Mouse (Mus musculus) megakaryocyte, adult 5-6 weeks (primary cell): ENCODE measurements around the gene Gse1. TPM values are rescaled to one million over a fixed set of nuclear protein-coding genes. Genes with fewer than 3 reads are reported as not detected.
"Not testable (repeated sequence)": the region's sequence is repeated elsewhere in the genome, so short reads cannot be mapped to it uniquely, and the experiment has no call there.

Source experiments
- ATAC-seq: 2 replicates; pipeline ENCODE4 v1.8.0; 2016; ENCODE audit warnings: mild to moderate bottlenecking, inconsistent platforms; ENCODE audit not compliant: poor library complexity, severe bottlenecking
- total RNA-seq, 2 experiments: library from RNA; stranded (forward) in 1 of 2; stranded (reverse) in 1 of 2; fragments of 153-499, 151-499 nt in 1 of 2; fragments of 221-1000, 200-1000 nt in 1 of 2; gene quantifications; 2 replicates each; pipeline versions ENCODE4 v1.2.3 to v1.2.4; 2015 to 2017

The Gse1 gene
- total RNA-seq, 2 experiments from 2014 or later, result 6.1 to 18.3 TPM

DNA sequence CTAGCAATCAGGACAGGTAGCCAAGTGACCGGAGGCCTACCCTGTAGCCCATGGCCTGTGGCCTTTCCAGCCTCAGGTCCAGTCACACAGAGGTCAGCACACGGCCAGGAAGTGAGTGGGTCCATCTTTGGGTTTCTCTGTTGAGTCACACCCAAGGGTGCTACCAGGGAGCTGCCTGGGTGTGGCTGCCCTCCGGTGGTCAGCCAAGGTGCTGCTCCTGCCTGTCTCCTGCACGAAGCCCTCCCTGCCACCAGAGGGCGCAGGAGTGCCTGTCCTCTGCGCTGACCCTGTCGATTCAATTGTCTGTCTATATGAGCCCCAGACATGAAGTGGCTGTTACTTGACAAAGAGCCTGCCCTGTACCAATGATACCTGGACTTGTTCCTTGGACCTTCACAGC lies 91.2 kb downstream of the Gse1 start:
- ATAC-seq, result peak; percentile 88

- no peak for ATAC-seq
These were observed 91.9 kb downstream of the Gse1 start for GRCm38 (mm10) chr8:120320146-120320545.

- no peak for ATAC-seq
These were observed 93.5 kb downstream of the Gse1 start for GRCm38 (mm10) chr8:120321724-120322123.

DNA sequence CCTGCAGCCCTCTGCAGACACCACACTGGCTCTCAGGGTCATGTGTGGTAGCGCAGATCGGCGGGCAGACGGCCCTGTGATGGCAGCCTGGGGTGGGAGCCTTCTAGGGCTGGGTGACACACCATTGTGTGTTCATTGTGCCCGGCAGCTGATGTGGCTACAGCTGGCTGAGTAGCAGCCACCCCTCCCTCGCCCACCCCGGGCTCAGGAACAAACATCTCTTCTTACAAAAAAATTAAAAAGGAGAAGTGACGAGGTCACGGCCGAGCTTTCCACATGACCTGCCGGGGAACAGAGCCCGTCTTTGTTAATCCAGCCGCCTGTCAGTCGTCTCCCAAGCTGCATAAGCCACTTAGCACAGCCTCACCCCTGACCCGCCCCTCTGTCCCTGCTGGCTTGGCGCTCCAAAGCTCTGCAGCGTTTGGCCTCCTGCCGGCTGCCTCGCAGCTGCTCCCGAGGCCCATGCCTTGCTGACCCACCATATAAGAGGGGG lies 94.7 kb downstream of the Gse1 start:
- peak; percentile 64 for ATAC-seq

- ATAC-seq, result peak; percentile 28; the same call in 1 of the 2 replicates
These were observed 96.3 kb downstream of the Gse1 start for GRCm38 (mm10) chr8:120324555-120324954.

GRCm38 (mm10) chr8:120325172-120325767 lies 97.0 kb downstream of the Gse1 start:
- no peak for ATAC-seq

GRCm38 (mm10) chr8:120327131-120327554 lies 98.9 kb downstream of the Gse1 start:
- ATAC-seq, result 0 out of 2 replicates have a peak, but pooled peaks have one; percentile 17

DNA sequence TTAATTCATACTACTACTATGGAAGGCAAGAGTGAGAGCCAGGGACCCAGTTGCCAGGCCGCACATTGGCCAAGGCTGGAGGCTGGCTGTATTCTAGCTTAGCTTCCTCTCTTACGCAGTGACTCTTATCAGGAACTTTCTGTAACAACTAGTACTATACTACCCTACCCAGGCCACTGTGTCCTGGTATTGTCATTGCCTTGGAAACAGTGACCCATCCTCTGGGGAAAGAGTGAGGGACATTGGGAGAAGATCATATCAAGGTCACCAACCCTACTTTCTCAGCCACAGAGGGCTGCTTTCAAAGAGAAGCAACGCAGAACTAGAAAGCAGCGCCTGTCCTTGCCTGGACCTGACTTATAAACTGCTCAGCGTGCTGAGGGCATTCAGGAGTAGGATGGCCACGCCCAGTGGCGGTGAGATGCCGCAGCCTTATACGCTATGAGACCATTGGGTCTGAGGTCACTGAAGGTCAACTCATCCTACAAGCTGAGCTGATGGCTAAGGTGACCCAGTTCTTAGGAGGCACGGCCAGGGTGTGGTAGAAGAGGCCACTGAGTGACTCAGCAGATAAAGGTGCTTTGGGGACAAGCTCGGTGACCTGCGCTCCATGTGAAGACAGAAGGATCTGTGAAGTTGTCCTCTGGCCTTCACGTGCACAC lies 100.2 kb downstream of the Gse1 start:
- no peak for ATAC-seq

DNA sequence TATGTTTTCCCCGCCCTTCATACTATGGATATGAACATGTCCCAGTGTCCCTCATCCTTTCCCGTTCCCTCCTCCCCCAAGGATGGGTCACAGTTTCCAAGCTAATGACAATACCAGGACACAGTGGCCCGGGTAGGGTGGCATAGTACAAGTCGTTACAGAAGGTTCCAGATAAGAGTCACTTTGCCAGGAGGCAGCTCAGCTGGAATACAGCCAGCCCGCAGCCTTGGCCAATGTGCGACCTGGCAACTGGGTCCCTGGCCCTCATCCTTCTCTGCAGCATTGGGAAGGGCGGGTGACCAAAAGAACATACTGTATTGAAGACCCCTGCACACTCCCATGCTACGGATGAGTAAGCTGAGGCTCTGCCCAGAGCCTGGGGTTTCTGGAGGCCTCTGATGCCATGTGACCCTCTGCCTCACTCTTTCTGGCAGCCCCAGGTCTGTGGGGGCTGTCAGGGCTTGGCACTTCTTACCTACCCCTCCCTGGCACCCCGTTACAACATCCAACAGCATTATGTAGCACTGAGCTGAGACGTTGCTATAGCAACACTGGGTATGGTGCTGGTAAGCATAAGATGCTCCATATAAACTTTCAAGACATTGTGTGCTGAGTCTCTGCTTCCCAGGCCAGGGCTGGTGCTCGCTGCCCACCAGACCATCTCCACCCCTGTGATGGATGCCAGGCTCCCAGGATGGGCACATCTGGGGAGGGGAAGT lies 100.9 kb downstream of the Gse1 start:
- ATAC-seq, result no peak

- no peak for ATAC-seq
These were observed 102.8 kb downstream of the Gse1 start for GRCm38 (mm10) chr8:120331027-120331426.

DNA sequence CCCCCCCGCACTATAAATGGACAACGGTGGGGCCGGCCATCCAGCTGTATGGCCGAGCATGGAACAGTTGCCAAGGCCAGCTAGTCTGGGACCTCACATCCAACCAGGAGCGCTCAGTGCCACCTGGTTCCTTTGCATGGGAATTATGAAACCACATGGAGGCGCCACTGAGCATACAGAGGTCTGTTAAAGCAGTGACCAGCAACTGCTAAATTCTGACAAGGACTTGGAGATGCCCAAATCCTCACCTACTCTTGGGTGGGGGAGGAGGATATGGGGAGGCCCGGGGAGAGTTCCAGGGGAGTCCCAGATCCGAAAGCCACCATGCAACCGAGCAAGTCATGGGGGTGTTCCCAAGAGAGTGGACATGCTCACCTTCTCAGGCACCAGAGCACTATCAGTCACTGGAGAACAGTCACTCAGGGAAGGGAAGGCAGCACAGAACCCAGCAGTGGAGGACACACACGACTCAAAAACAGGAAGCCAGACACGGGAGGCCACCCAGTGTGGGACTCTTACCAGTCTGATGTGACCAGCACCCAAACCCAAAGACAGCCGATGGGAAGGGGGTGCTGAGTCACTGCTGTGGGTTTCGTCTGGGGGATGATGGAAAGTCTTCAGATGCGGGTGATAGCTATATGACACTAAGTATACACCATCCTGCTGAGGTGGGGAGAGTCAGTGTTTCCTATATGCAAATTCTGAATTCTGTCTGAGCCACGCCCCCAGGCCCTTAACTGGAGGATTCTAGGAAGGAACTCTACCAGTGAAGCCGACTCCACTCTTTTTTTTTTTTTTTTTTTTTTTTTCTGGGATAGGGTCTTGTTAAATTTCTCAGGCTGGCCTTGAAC lies 104.3 kb downstream of the Gse1 start:
- peak; percentile 66 for ATAC-seq

DNA sequence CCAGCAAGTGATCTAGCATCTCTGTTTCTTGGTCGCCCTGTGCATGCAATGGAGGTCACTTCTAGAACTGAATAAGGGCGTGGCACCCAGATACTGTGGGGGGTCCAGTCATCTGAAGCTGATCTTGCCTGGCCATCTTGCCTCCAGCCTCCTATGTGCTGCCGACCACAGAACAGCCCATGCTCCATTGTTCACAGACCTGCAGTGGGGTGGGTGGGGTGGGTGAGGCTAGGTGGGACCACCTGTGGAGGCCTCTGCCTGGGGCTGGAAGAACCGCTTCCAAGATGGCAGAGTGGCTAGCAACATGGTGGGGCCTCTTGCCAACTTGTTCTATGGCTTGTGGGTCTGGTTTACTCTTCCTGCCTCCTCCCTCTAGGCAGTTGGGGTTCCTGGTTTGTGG lies 105.4 kb downstream of the Gse1 start:
- no peak for ATAC-seq

GRCm38 (mm10) chr8:120334261-120334660 lies 106.0 kb downstream of the Gse1 start:
- not testable (repeated sequence) for ATAC-seq

GRCm38 (mm10) chr8:120334878-120335261 lies 106.6 kb downstream of the Gse1 start:
- ATAC-seq, result no peak

GRCm38 (mm10) chr8:120335262-120336086 lies 107.2 kb downstream of the Gse1 start:
- peak; percentile 72 for ATAC-seq

DNA sequence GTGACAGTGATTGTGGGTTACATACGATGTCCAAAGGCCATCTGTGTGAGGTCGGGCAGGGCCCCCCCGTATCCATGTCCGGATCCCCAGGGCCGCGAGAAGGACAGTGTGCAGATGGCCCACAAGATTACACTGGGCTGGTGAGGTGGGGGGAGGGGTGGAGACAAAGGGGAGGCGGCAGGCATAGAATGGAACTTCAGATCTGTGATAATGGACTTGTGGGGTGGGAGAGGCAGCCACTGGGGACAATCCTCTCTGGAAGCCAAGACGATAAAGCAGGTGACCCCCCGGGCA lies 107.8 kb downstream of the Gse1 start:
- ATAC-seq, result no peak

- ATAC-seq, result no peak
These were observed 108.8 kb downstream of the Gse1 start for GRCm38 (mm10) chr8:120336909-120337555.

- ATAC-seq, result no peak
These were observed 109.4 kb downstream of the Gse1 start for GRCm38 (mm10) chr8:120337627-120338026.

- no peak for ATAC-seq
These were observed 110.4 kb downstream of the Gse1 start for GRCm38 (mm10) chr8:120338678-120339077.

DNA sequence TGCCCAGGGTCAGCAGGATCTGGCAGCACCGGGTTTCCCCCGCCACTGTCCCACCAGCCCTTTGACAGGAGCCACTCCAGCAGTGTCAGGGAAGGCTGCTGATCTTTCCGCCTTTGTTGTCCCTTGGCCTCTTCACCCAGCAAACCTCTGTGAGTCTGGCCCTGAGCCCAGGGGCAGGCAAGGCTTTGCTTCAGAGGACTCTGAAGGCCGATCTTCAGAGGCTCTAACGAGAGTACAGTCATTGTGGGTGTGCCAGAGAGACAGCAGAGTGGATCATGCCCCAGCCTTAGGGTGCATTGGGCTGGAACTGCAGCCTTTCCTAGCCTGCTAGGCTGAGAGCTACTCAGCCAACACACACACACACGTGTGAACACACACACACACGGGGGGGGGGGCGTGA lies 111.5 kb downstream of the Gse1 start:
- ATAC-seq, result no peak
